In the genomic region with DNA sequence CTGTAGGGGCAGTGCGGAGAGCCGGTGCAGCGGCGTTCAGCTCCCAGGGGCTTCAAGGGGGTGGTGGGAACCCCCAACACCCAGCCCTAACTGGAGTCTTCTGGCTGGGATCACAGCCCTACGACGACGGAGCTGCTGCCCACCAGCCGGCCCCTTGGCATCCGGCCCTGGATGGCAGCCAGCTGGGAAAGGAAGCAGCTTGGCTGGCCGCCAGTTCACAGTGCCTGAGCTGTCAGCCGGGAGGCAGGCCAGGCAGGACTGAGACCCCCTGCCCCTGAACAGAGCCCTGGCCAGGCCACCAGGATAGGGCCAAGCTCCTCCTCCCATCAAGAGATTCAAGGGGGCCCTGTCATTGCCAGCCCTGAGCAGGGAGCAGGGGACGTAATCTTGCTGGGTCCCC, we compare ENCODE assay signal across 9 mouse cellular contexts.
A peak's percentile ranks its signal among the peaks of the same experiment; 100 is the strongest.
DNase-seq lines count a peak whose midpoint lies in the region; ATAC-seq and TF ChIP-seq lines count a peak whose summit lies in the region.
"Had no signal": no experiment of that assay in that cellular context is flagged by ENCODE, and none has a peak within 500 bp of the region (broad histone marks: within the 10 kb centered on the region; RNA-seq: fewer than 3 reads in every experiment).

No protein-coding gene starts in this region.

- peak overlapping the region; percentile 18 for H3K4me2 ChIP-seq in forebrain, embryonic 16.5 days (ENCODE audit: low read length)
- peak overlapping the region; percentile 45 for H3K4me2 ChIP-seq in lung, embryonic 14.5 days
- H3K4me2 ChIP-seq: liver, embryonic 15.5 days had no signal

- WGBS in forebrain, embryonic 16.5 days, result 3% methylated on average over 12 of the region's 12 CpGs
- WGBS in lung, embryonic 14.5 days, result 11% methylated on average over 12 of the region's 12 CpGs

- peak overlapping the region; percentile 82 for H3K27ac ChIP-seq in forebrain, embryonic 16.5 days (ENCODE audit: low read length)
- H3K27ac ChIP-seq in lung, embryonic 14.5 days (ENCODE audit: low read depth), result peak overlapping the region; percentile 72
- H3K27ac ChIP-seq: liver, embryonic 15.5 days had no signal

- H3K9ac ChIP-seq in forebrain, embryonic 16.5 days (replicated peaks; ENCODE audit: low read depth, low read length), result 0 out of 2 replicates have a peak overlapping the region, but pooled peaks have one; percentile 22
- no peak overlapping the region for H3K9ac ChIP-seq in lung, embryonic 14.5 days
- H3K9ac ChIP-seq: liver, embryonic 15.5 days had no signal

- H3K9me3 ChIP-seq in forebrain, embryonic 16.5 days (ENCODE audit: control insufficient read depth, low read length), result no peaks in the 10 kb centered on the region
- no peaks in the 10 kb centered on the region for H3K9me3 ChIP-seq in lung, embryonic 14.5 days (ENCODE audit: low read depth, low read length)
- H3K9me3 ChIP-seq: liver, embryonic 15.5 days had no signal

- H3K27me3 ChIP-seq in forebrain, embryonic 16.5 days (replicated peaks; ENCODE audit: control insufficient read depth, insufficient read depth, low read length), result no peaks in the 10 kb centered on the region
- no peaks in the 10 kb centered on the region for H3K27me3 ChIP-seq in lung, embryonic 14.5 days (ENCODE audit: insufficient read depth, low read length)

- intact Hi-C loops in heart, postnatal 14 days (cut with DNase I), result loop anchor here (5.0 kb wide), 2 partner anchors 110 kb away; a partner anchor contains a TSS

- TF ChIP-seq CTCF in lung, embryonic 14.5 days (IDR thresholded peaks at IDR 0.05; ENCODE audit: low read depth), result no peak

- H3K36me3 ChIP-seq in forebrain, embryonic 16.5 days (ENCODE audit: control insufficient read depth, insufficient read depth), result no peaks in the 10 kb centered on the region
- no peaks in the 10 kb centered on the region for H3K36me3 ChIP-seq in lung, embryonic 14.5 days (ENCODE audit: insufficient read depth)
- H3K36me3 ChIP-seq: liver, embryonic 15.5 days had no signal

- peak; percentile 82 for ATAC-seq in forebrain, embryonic 16.5 days
- ATAC-seq in lung, embryonic 14.5 days (ENCODE audit: insufficient read depth), result peak; percentile 79
- ATAC-seq in erythroid progenitor cell, adult 5-6 weeks (replicated peaks; ENCODE audit: low FRiP score, poor library complexity, severe bottlenecking), result no peak

- peak; percentile 48 for DNase-seq in CD4-positive, CD25-positive, alpha-beta regulatory T cell, adult 2 months (ENCODE audit: low read depth, low spot score)
- peak; percentile 93 for DNase-seq in adrenal gland, postnatal 25 days
- DNase-seq in heart, postnatal 14 days, result peak; percentile 78 to 86
- DNase-seq in kidney, postnatal 4 days, result peak; percentile 93 to 95
- peak; percentile 96 for DNase-seq in lung, embryonic 14.5 days
- peak; percentile 96 for DNase-seq in retina, postnatal 1 day

- H3K4me1 ChIP-seq in forebrain, embryonic 16.5 days (replicated peaks; ENCODE audit: control insufficient read depth, insufficient read depth, low read length), result peaks cover 79% of the 10 kb centered on the region
- peaks cover 63% of the 10 kb centered on the region for H3K4me1 ChIP-seq in lung, embryonic 14.5 days (ENCODE audit: insufficient read depth)

- H3K4me3 ChIP-seq in forebrain, embryonic 16.5 days (replicated peaks; ENCODE audit: low read length), result no peak overlapping the region
- no peak overlapping the region for H3K4me3 ChIP-seq in lung, embryonic 14.5 days (ENCODE audit: low read depth, low read length)
- H3K4me3 ChIP-seq: liver, embryonic 15.5 days had no signal
